Mouse (Mus musculus): ENCODE measurements around the gene Sec11a.
"Not testable (repeated sequence)": the region's sequence is repeated elsewhere in the genome, so short reads cannot be mapped to it uniquely, and the experiment has no call there.

Sec11a gene

DNA sequence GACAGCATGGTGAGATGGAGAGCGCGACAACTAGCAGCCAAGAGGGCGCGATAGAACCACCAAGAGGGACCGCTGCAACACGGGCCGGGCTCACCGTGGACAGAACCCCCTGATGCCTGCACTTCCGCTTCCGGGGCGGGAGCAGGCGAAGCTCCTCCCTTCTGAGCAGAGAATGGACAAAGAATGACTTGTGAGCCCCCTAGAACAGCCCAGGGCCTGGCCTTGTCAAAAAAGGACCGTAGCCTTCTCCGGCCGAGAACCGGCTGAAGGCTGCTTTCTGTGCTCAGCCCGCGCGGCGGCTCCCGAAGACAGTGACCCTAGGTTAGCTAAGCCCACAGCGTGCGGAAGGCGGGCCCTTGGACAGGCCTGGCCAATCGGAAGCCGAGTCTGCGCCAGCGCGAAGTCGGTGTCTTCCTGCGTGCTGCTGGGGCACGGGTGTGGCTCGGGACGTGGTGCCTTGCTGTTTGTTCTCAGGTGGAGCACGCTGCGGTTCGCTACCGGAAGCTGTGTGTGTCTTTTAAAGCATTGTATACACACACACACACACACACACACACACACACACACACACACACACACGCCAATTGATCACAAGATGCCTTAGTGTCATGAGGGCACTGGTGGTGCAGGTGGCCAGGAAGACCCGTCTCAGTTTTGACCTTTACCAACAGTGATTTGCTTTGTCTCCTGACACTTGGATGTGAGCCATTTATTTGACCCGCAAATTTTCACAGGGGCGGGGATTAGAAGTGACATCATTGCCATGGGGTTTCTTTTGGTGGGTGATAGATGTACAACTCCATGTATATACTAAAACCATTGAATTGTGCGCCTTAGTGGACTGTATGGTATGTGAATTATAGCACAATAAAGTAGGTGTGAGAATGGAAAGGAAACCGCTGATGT lies at the start of gene Sec11a:
Sec11a (minus strand) TSS at position 336 of the 906 bp plus-strand sequence.
- peak; percentile 92 for DNase-seq (ENCODE audit: low spot score in 2 of 2)

GRCm38 (mm10) chr7:80995266-80996146 lies 47.9 kb upstream of the Sec11a start:
- DNase-seq (ENCODE audit: low spot score in 2 of 2): peak in 1 of 2 experiments; percentile 22

- DNase-seq (ENCODE audit: low spot score in 2 of 2): no peak
Measured at GRCm38 (mm10) chr7:80994663-80995005, 47.1 kb upstream of the Sec11a start.

DNA sequence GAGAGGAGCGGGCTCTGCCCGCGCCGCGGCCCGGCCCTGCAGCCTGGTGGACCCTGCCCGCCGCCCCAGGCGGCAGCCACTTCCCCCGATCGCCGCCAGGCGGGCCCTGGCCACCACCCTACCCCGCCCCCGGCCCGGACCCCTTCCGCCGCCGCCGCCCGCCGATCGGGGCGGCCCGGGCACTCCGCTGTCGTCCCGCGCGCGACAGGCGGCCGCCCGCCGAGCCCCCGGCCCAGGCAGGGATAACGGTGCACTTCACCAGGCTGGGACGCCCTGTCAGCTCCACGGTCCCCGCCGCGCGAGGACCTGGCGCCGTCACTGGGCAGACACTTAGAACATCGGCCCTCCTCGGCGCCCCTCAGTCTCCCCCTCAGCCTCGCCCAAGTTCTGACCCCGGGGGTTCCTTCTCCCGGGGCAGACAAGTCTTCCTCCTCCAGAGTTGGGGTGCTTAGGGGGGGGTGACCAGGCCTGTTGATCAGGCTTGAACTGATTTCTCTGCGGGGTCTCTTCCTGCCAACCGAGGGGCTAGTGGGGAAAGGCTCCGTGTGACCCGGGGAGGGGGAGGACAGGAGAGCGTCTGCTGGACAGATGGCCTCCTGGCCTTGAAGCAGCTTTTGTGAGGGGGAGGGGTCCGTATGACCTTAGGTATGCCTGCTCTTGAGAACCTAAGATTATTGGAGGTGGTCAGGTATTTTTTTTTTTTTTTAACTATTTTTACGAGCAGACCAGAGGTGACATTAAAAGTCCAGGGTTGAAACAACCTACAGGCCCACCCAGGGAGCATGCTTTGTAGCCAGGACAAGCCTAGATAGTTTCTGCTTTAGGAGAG lies 46.5 kb upstream of the Sec11a start:
- peak in 1 of 2 experiments; percentile 38 for DNase-seq (ENCODE audit: low spot score in 2 of 2)

- DNase-seq (ENCODE audit: low spot score in 2 of 2): peak; percentile 64 to 78
Measured at GRCm38 (mm10) chr7:80992980-80993833, 45.6 kb upstream of the Sec11a start, which contains the start of gene Zfp592. Gene Zfp592 (plus strand): TSS chr7:80993681.

- DNase-seq (ENCODE audit: low spot score in 2 of 2): peak in 1 of 2 experiments; percentile 5
Measured at GRCm38 (mm10) chr7:80992631-80992979, 45.0 kb upstream of the Sec11a start.

GRCm38 (mm10) chr7:80992063-80992462 lies 44.5 kb upstream of the Sec11a start:
- no peak for DNase-seq (ENCODE audit: low spot score in 2 of 2)

- DNase-seq (ENCODE audit: low spot score in 2 of 2): no peak
Measured at GRCm38 (mm10) chr7:80991589-80991988, 44.0 kb upstream of the Sec11a start.

DNA sequence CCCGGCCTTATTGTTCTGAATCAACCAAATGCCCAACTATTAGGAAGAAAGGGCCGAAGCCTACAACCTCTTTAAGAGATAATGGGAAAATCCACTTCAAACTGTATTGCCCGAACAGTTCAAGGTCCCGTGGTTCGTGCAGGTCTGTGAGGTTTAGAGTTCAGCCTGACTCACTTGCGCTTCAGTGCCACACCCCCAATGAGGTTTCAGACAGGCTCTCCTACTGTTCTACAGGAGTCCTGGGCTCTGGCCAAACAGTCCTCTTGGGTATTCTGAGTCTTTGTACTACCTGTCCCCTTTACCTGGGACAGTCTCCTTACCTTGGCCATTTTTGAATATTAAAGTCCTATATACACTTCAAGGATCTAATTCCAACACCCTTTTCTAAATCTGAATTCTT lies 42.7 kb upstream of the Sec11a start:
- no peak for DNase-seq (ENCODE audit: low spot score in 2 of 2)

- DNase-seq (ENCODE audit: low spot score in 2 of 2): no peak
Measured at GRCm38 (mm10) chr7:80987805-80988625, 40.4 kb upstream of the Sec11a start.

GRCm38 (mm10) chr7:80986458-80987187 lies 39.0 kb upstream of the Sec11a start:
- peak in 1 of 2 experiments; percentile 18 for DNase-seq (ENCODE audit: low spot score in 2 of 2)

GRCm38 (mm10) chr7:80980566-80980965 lies 33.0 kb upstream of the Sec11a start:
- DNase-seq (ENCODE audit: low spot score in 2 of 2): no peak

GRCm38 (mm10) chr7:80973638-80974015 lies 26.0 kb upstream of the Sec11a start:
- DNase-seq (ENCODE audit: low spot score in 2 of 2): not testable (repeated sequence)

GRCm38 (mm10) chr7:80972920-80973637 lies 25.5 kb upstream of the Sec11a start:
- DNase-seq (ENCODE audit: low spot score in 2 of 2): not testable (repeated sequence)

DNA sequence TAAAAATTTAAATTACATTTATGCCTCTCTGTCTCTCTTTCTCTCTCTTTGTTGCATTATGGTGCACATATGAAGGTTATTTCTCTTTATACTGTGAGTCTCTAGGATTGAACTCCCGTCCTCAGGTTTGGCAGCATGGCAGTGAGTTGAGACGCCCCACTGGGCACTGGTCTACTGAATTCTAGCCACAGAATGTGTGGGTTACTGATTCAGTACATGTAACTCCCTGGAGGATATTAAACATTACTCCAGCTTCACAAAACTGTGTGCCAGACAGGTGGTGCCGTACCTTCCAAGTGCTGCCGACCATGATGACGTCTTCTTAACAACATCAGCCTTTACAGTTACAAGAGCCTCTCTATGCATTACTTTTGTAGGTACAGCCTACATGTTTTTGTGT lies 24.5 kb upstream of the Sec11a start:
- no peak for DNase-seq (ENCODE audit: low spot score in 2 of 2)

GRCm38 (mm10) chr7:80971419-80971818 lies 23.8 kb upstream of the Sec11a start:
- DNase-seq (ENCODE audit: low spot score in 2 of 2): no peak

GRCm38 (mm10) chr7:80970913-80971312 lies 23.3 kb upstream of the Sec11a start:
- DNase-seq (ENCODE audit: low spot score in 2 of 2): no peak

- no peak for DNase-seq (ENCODE audit: low spot score in 2 of 2)
Measured at GRCm38 (mm10) chr7:80962799-80963198, 15.2 kb upstream of the Sec11a start.
